Mouse (Mus musculus) forebrain, embryonic 11.5 days (tissue): ENCODE results near the gene Slc39a9. TPM values are rescaled to one million over a fixed set of nuclear protein-coding genes. Genes with fewer than 3 reads are reported as not detected.

Experiments used
- ATAC-seq: fragments of 200-750 bp; cut with Nextera tagmentation; replicated peaks from 2 replicates; pipeline ENCODE4 v1.8.0; 2017; ENCODE audit warnings: moderate TSS enrichment; ENCODE audit not compliant: low FRiP score
- DNase-seq: peaks from one replicate; pipeline ENCODE4 v3.0.0-alpha.2; 2017; ENCODE audit warnings: low spot score
- H3K27ac ChIP-seq: fragments of 300-500 bp; sonication (generic); 2 replicates; pipeline ENCODE4 v1.5.1; 2014; ENCODE audit warnings: low read depth, low read length
- H3K27me3 ChIP-seq: fragments of 300-500 bp; sonication (generic); 2 replicates; pipeline ENCODE4 v1.6.1; 2014; ENCODE audit warnings: mild to moderate bottlenecking, low read length, mixed read lengths; ENCODE audit not compliant: control insufficient read depth, insufficient read depth
- H3K36me3 ChIP-seq: fragments of 300-500 bp; sonication (generic); 2 replicates; pipeline ENCODE4 v1.6.1; 2014; ENCODE audit warnings: mild to moderate bottlenecking, low read length, moderate library complexity, mixed read lengths; ENCODE audit not compliant: control insufficient read depth, insufficient read depth
- H3K4me1 ChIP-seq: fragments of 300-500 bp; sonication (generic); replicated peaks from 2 replicates; pipeline ENCODE4 v1.6.1; 2014; ENCODE audit warnings: low read length, mixed read lengths; ENCODE audit not compliant: control insufficient read depth, insufficient read depth
- H3K4me2 ChIP-seq: fragments of 300-500 bp; sonication (generic); 2 replicates; pipeline ENCODE4 v1.6.1; 2014; ENCODE audit warnings: low read depth, mild to moderate bottlenecking, low read length, moderate library complexity, mixed read lengths; ENCODE audit not compliant: severe bottlenecking
- H3K4me3 ChIP-seq: fragments of 300-500 bp; sonication (generic); 2 replicates; pipeline ENCODE4 v1.5.1; 2014; ENCODE audit warnings: low read depth, low read length
- H3K9ac ChIP-seq: fragments of 300-500 bp; sonication (generic); 2 replicates; pipeline ENCODE4 v1.6.1; 2014; ENCODE audit warnings: low read length
- H3K9me3 ChIP-seq: fragments of 300-500 bp; sonication (generic); 2 replicates; pipeline ENCODE4 v1.6.1; 2016; ENCODE audit warnings: low read length, mixed read lengths; ENCODE audit not compliant: control insufficient read depth
- WGBS: fragments of 180-500 bp; shearing (Covaris S2); extraction: QIAGEN DNeasy Blood & Tissue Kit; methylation state at CpG from one replicate; pipeline ENCODE4 v1.1.7; 2014; 5-methylcytosine and 5-hydroxymethylcytosine counted together
- polyA plus RNA-seq: library from polyadenylated mRNA; unstranded; fragments of >200 nt; fragmentation: Nextera tagmentation; extraction: Ambion mirVana; gene quantifications from 2 replicates; pipeline ENCODE4 v1.2.1, GENCODE M21; 2014

Gene Slc39a9
- polyA plus RNA-seq, 1 experiment from 2014 or later = 33.1 TPM

DNA sequence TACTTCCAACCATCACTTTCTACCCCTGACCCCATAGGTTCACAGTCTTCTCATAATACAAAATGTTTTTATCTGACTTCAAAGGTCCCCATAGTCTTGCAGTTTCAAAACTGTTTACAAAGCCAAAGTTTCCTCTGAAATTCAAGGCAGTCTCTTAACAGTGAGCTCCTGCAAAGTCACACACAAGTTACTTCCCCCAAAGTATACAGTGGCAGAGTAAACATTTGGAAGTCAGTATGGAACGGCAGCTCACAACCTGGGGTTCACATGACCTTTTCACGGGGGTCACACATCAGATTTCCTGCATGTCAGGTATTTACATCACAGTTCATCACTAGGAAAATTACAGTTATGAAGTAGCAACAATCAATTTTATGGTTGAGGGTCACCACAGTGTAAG lies 20.3 kb downstream of the Slc39a9 start:
- 89% methylated on average over 2 of the region's 2 CpGs for WGBS
- Histone ChIP-seq H3K9ac (no peak overlapping the region), H3K27me3 (no peaks in the 10 kb centered on the region), H3K36me3 (no peaks in the 10 kb centered on the region), H3K4me1 (no peaks in the 10 kb centered on the region), H3K4me3 (no peak overlapping the region), H3K27ac (no peak overlapping the region), H3K4me2 (no peak overlapping the region), H3K9me3 (no peaks in the 10 kb centered on the region)
- ATAC-seq = no peak
- no peak for DNase-seq

DNA sequence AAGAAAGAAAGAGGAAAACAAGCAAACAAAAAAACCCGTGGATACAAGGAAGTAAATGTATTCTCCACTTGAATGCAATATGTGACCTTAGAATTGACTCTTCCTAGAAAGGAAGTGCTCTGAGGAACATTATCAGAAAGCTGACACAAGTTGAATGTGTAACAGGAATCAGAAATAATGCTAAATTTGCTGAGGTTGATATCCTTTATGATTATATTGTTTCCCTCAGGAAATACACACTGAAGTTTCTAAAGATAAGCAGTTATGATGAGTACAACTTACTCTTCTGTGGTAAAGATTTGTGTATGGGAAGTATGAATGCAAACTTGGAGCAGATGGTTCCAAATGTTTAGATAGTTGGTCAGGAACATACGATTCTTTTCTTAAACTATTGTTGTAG lies 24.7 kb downstream of the Slc39a9 start:
- Histone ChIP-seq H3K4me2 (no peak overlapping the region), H3K4me3 (no peak overlapping the region), H3K9me3 (no peaks in the 10 kb centered on the region), H3K4me1 (no peaks in the 10 kb centered on the region), H3K36me3 (no peaks in the 10 kb centered on the region), H3K9ac (no peak overlapping the region), H3K27me3 (no peaks in the 10 kb centered on the region), H3K27ac (no peak overlapping the region)
- WGBS = 95% methylated on average over 2 of the region's 2 CpGs
- DNase-seq = no peak
- ATAC-seq = no peak

DNA sequence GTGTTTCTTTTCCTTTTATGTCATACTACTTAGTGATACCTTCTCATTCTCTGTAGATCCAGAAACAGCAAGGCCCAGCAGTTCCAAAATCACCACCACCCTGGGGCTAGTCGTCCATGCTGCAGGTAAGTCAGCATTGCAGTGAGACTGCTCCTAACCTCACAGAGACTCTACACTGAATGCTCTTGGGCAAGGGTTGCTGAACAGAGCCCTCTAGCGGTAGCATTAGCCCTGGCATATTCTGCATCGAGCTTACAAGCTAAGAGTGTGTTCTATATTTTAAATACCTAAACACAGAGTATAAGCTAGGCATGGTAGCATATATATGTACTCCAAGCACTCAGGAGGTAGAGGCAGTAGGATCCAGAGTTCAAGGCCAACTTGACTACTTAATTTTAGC lies 29.5 kb downstream of the Slc39a9 start:
- Histone ChIP-seq H3K4me2 (no peak overlapping the region), H3K4me1 (no peaks in the 10 kb centered on the region), H3K27me3 (no peaks in the 10 kb centered on the region), H3K36me3 (no peaks in the 10 kb centered on the region; the same call in 1 of the 2 replicates), H3K9me3 (no peaks in the 10 kb centered on the region), H3K4me3 (no peak overlapping the region), H3K9ac (no peak overlapping the region), H3K27ac (no peak overlapping the region)
- 20% methylated on average over 3 of the region's 3 CpGs for WGBS
- DNase-seq (peak; percentile 71), ATAC-seq (no peak)

DNA sequence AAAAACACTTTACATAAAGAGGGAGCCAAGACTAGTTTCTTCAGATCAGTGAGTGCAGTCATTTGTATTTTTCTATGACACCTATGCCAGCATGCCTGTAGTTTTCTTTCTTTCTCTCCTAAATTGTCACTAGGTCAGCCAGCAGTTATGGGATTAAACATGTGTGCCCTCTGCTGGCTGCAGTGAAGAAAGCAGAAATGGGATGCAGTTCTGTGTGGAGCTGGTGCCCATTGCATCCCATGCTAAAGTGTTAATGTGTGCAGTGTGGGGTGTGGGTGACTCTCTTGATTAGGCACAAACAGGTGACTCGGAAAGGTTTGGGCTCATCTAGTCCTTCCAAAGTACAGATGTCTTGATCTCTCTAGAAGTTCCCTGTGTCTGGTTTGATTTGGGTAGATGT lies 37.7 kb downstream of the Slc39a9 start:
- 68% methylated on average over 1 of the region's 1 CpGs for WGBS
- Histone ChIP-seq H3K4me3 (no peak overlapping the region), H3K9ac (no peak overlapping the region), H3K4me2 (no peak overlapping the region), H3K9me3 (no peaks in the 10 kb centered on the region), H3K27ac (no peak overlapping the region), H3K36me3 (no peaks in the 10 kb centered on the region; the same call in 1 of the 2 replicates), H3K27me3 (no peaks in the 10 kb centered on the region), H3K4me1 (no peaks in the 10 kb centered on the region)
- DNase-seq = no peak
- ATAC-seq = no peak

DNA sequence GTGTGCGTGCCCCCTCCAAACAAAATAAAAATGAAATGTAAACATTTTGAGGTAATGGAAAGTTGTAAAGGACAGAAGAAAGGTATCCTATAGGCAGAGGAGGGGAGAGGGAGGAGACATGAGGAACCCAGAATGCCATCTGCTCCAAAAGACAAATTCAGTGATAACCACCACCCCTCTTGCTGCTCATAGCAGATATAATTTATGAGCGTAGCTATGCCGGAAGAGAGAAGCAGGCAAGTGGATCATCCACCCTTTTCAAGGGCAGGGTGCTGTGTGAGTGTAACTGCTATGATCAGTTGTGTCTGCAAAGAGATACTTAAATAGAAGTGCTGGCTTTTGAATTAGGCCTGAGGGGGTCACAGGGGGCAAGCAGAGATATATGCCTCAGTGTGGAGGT lies 39.9 kb downstream of the Slc39a9 start:
- WGBS = 88% methylated on average over 3 of the region's 3 CpGs
- no peak for DNase-seq
- no peaks in the 10 kb centered on the region for H3K9me3 ChIP-seq
- no peak overlapping the region for H3K4me2 ChIP-seq
- no peak overlapping the region for H3K9ac ChIP-seq
- no peak overlapping the region for H3K27ac ChIP-seq
- no peak for ATAC-seq
- no peaks in the 10 kb centered on the region for H3K4me1 ChIP-seq
- H3K27me3 ChIP-seq = no peaks in the 10 kb centered on the region
- no peak overlapping the region for H3K4me3 ChIP-seq
- no peaks in the 10 kb centered on the region for H3K36me3 ChIP-seq

DNA sequence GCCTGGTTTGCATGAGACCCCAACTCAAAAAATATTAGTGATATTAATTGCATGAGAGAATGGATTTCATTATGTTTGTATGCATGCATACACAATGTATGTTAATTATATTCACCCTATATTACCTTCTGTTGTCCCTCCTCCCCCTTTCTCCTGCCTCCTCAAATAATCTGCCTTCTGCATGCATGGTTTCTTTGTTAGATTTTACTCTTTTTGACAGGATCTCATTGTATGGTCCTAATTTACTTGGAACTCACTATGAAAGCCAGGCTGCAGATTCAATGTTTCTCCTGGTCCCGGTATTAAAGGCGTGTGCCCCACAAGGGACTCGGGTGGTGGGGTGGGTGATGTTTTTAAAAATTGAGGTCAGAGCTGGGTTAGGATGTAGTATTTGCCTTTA lies 40.6 kb downstream of the Slc39a9 start:
- DNase-seq = no peak
- no peaks in the 10 kb centered on the region for H3K9me3 ChIP-seq
- no peak for ATAC-seq
- WGBS = 55% methylated on average over 3 of the region's 3 CpGs
- no peaks in the 10 kb centered on the region for H3K36me3 ChIP-seq
- H3K4me1 ChIP-seq = no peaks in the 10 kb centered on the region
- no peak overlapping the region for H3K4me2 ChIP-seq
- no peak overlapping the region for H3K9ac ChIP-seq
- no peak overlapping the region for H3K4me3 ChIP-seq
- no peak overlapping the region for H3K27ac ChIP-seq
- H3K27me3 ChIP-seq = no peaks in the 10 kb centered on the region

DNA sequence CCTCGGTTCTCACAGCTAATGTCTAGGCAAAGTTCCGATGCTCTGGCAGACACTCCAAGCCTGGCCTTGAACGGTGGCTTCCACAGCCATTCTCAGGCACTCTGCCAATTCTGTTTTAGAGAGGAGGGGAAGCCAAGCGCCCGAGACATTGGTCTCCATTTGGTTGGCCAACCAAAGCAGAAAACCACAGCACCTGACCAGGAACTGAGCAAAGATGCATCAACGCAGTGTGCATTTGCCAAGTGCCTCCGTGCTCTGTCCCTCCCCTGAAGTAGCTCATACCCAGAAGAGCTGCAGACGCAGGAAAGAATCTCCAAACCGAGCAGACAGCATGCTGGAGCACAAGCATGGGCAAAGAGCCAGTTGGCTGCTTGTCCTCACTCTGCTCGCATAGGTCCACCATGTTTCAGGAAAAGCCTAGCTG lies 44.1 kb downstream of the Slc39a9 start:
- peaks cover 18% of the 10 kb centered on the region for H3K27me3 ChIP-seq
- no peak overlapping the region for H3K9ac ChIP-seq
- H3K4me1 ChIP-seq = peaks cover 10% of the 10 kb centered on the region
- H3K4me2 ChIP-seq = no peak overlapping the region
- DNase-seq (no peak), ATAC-seq (no peak)
- no peaks in the 10 kb centered on the region for H3K36me3 ChIP-seq
- WGBS = 90% methylated on average over 10 of the region's 10 CpGs
- no peak overlapping the region for H3K27ac ChIP-seq
- no peak overlapping the region for H3K4me3 ChIP-seq
- H3K9me3 ChIP-seq = no peaks in the 10 kb centered on the region

DNA sequence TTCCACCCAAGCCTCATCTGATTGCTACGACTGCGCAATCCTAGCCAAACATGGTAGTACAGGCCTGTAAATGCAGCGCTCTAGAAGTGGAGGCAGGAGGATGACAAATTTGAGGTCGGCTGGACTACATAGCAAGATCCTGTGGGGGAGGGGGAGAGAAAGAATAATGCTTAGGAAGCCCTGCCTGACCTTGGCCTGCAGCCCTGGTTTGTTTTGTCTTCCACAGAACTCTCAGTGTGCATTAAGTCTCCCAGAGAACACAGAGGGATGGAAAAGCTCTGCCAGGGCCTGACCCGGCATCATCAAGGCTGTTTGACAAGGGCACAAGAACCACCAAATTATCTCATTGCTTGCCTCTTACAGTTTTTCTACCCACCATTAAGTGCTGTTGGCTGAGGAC lies 46.0 kb downstream of the Slc39a9 start:
- Histone ChIP-seq H3K4me1 (peaks cover 14% of the 10 kb centered on the region), H3K27me3 (peaks cover 33% of the 10 kb centered on the region), H3K9ac (no peak overlapping the region), H3K4me3 (no peak overlapping the region), H3K9me3 (no peaks in the 10 kb centered on the region), H3K27ac (no peak overlapping the region), H3K36me3 (no peaks in the 10 kb centered on the region), H3K4me2 (no peak overlapping the region)
- DNase-seq (no peak), ATAC-seq (no peak)
- 63% methylated on average over 5 of the region's 5 CpGs for WGBS

DNA sequence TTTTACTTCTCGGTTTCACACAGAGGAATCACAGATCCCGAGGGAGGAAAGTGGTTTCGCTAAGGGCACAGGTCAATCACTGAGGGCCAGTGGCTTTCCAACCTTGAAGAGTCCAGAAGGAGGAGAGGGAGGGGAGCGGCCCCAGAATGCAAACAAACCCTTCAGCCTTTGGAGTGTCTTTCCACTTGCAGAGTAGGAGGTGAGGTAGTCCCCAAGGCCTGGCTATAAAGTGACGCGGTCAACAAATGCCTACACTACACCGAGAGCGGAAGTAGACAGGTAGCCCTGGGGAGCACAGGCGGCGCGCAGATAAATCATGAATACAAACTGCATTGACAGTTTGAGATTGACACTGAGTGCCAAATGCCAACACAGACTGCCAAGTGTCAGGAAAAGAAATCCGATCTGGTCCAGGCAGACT lies 48.0 kb downstream of the Slc39a9 start:
- Histone ChIP-seq H3K4me3 (peak overlapping the region; percentile 33; the same call in 1 of the 2 replicates), H3K9me3 (no peaks in the 10 kb centered on the region), H3K27me3 (peaks cover 34% of the 10 kb centered on the region), H3K4me1 (peaks cover 14% of the 10 kb centered on the region), H3K27ac (no peak overlapping the region), H3K4me2 (no peak overlapping the region), H3K36me3 (no peaks in the 10 kb centered on the region), H3K9ac (no peak overlapping the region)
- 11% methylated on average over 12 of the region's 12 CpGs for WGBS
- ATAC-seq (no peak), DNase-seq (no peak)
